Mouse (Mus musculus): ENCODE measurements at regions not wholly inside any gene's neighbourhood (a gene's known extent, or its start where the extent isn't known, plus 50 kb on each side); places are given as distances from the start of the nearest gene placed in this dataset.
A peak's percentile ranks its signal among the peaks of the same experiment; 100 is the strongest.

GRCm38 (mm10) chr2:117548273-117548672 is 205.5 kb upstream of the Rasgrp1 start:
- DNase-seq = no peak

- DNase-seq = no peak
Observed at GRCm38 (mm10) chr2:117556301-117556700, 213.5 kb upstream of the Rasgrp1 start.

GRCm38 (mm10) chr2:117570987-117571386 is 228.2 kb upstream of the Rasgrp1 start:
- no peak for DNase-seq

- no peak for DNase-seq
Observed at GRCm38 (mm10) chr2:117587381-117587780, 244.6 kb upstream of the Rasgrp1 start.

GRCm38 (mm10) chr2:117595028-117595427 is 252.2 kb upstream of the Rasgrp1 start:
- DNase-seq = no peak

- DNase-seq = no peak
Observed at GRCm38 (mm10) chr2:117597573-117597972, 254.8 kb upstream of the Rasgrp1 start.

- no peak for DNase-seq
Observed at GRCm38 (mm10) chr2:117614772-117615171, 272.0 kb upstream of the Rasgrp1 start.

GRCm38 (mm10) chr2:117618063-117618462 is 275.3 kb upstream of the Rasgrp1 start:
- DNase-seq = no peak

- DNase-seq = no peak
Observed at GRCm38 (mm10) chr2:117623955-117624354, 281.2 kb upstream of the Rasgrp1 start.

GRCm38 (mm10) chr2:117634906-117635305 is 292.1 kb upstream of the Rasgrp1 start:
- no peak for DNase-seq

- no peak for DNase-seq
Observed at GRCm38 (mm10) chr2:117637397-117637796, 294.6 kb upstream of the Rasgrp1 start.

- no peak for DNase-seq
Observed at GRCm38 (mm10) chr2:117652101-117652500, 309.3 kb upstream of the Rasgrp1 start.

- no peak for DNase-seq
Observed at GRCm38 (mm10) chr2:117652647-117653046, 309.8 kb upstream of the Rasgrp1 start.

GRCm38 (mm10) chr2:117656546-117657175 is 313.9 kb upstream of the Rasgrp1 start:
- DNase-seq = no peak

- DNase-seq = no peak
Observed at GRCm38 (mm10) chr2:117660217-117660924, 317.6 kb upstream of the Rasgrp1 start.

- no peak for DNase-seq
Observed at GRCm38 (mm10) chr2:117662653-117663052, 319.9 kb upstream of the Rasgrp1 start.

GRCm38 (mm10) chr2:117666528-117666927 is 323.7 kb upstream of the Rasgrp1 start:
- DNase-seq = no peak

- DNase-seq = no peak
Observed at GRCm38 (mm10) chr2:117668137-117668536, 325.3 kb upstream of the Rasgrp1 start.

- no peak for DNase-seq
Observed at GRCm38 (mm10) chr2:117674877-117675276, 332.1 kb upstream of the Rasgrp1 start.

GRCm38 (mm10) chr2:117678650-117679049 is 335.8 kb upstream of the Rasgrp1 start:
- DNase-seq = no peak

GRCm38 (mm10) chr2:117685836-117686453 is 343.1 kb upstream of the Rasgrp1 start:
- DNase-seq = peak in 1 of 2 experiments; percentile 4

GRCm38 (mm10) chr2:117693537-117693936 is 350.7 kb upstream of the Rasgrp1 start:
- DNase-seq = no peak

GRCm38 (mm10) chr2:117710173-117710813 is 367.5 kb upstream of the Rasgrp1 start:
- no peak for DNase-seq

GRCm38 (mm10) chr2:117724066-117724465 is 381.3 kb upstream of the Rasgrp1 start:
- no peak for DNase-seq

Measured in cerebellum, postnatal 25 days (tissue).